Mouse (Mus musculus) liver, adult 2 months (tissue): ENCODE measurements around the gene Cavin1.

ENCODE experiments used
- CTCF ChIP-seq: fragments of 200-500 bp; IDR thresholded peaks from 2 replicates; pipeline ENCODE4 v1.5.1; 2011; ENCODE audit warnings: low read depth, low read length, control low read depth
- POLR2A ChIP-seq: fragments of 200-500 bp; IDR thresholded peaks from 2 replicates; pipeline ENCODE4 v1.6.1; 2011; ENCODE audit warnings: low read length, control low read depth; ENCODE audit not compliant: insufficient read depth; ENCODE audit errors: extremely low read depth

GRCm38 (mm10) chr11:100962371-100962911 lies 8.2 kb downstream of the Cavin1 start:
- TF ChIP-seq POLR2A (no peak), CTCF (no peak)
